Mouse (Mus musculus) midbrain, embryonic 11.5 days (tissue): ENCODE results near the gene Mrgprg. TPM values are rescaled to one million over a fixed set of nuclear protein-coding genes. Genes with fewer than 3 reads are reported as not detected.

Source experiments
- ATAC-seq: fragments of 200-750 bp; cut with Nextera tagmentation; 2 replicates; pipeline ENCODE4 v1.8.0; 2017; ENCODE audit warnings: moderate TSS enrichment, moderate library complexity; ENCODE audit not compliant: low FRiP score
- DNase-seq: peaks from one replicate; pipeline ENCODE4 v3.0.0; 2015; ENCODE audit warnings: low spot score; ENCODE audit errors: missing footprints
- H3K27ac ChIP-seq: fragments of 300-500 bp; sonication (generic); 2 replicates; pipeline ENCODE4 v1.5.1; 2014; ENCODE audit warnings: low read depth, low read length
- H3K27me3 ChIP-seq: fragments of 300-500 bp; sonication (generic); 2 replicates; pipeline ENCODE4 v1.6.1; 2014; ENCODE audit warnings: mild to moderate bottlenecking, low read length, moderate library complexity, mixed read lengths; ENCODE audit not compliant: control insufficient read depth, insufficient read depth
- H3K36me3 ChIP-seq: fragments of 300-500 bp; sonication (generic); 2 replicates; pipeline ENCODE4 v1.6.1; 2014; ENCODE audit warnings: mild to moderate bottlenecking, low read length, moderate library complexity, mixed read lengths; ENCODE audit not compliant: control insufficient read depth, insufficient read depth
- H3K4me1 ChIP-seq: fragments of 300-500 bp; sonication (generic); 2 replicates; pipeline ENCODE4 v1.6.1; 2014; ENCODE audit warnings: low read length; ENCODE audit not compliant: control insufficient read depth, insufficient read depth
- H3K4me2 ChIP-seq: fragments of 300-500 bp; sonication (generic); 2 replicates; pipeline ENCODE4 v1.6.1; 2014; ENCODE audit warnings: mild to moderate bottlenecking, moderate library complexity
- H3K4me3 ChIP-seq: fragments of 300-500 bp; sonication (generic); 2 replicates; pipeline ENCODE4 v1.5.1; 2014; ENCODE audit warnings: low read depth, low read length
- H3K9ac ChIP-seq: fragments of 300-500 bp; sonication (generic); 2 replicates; pipeline ENCODE4 v1.6.1; 2014; ENCODE audit warnings: low read length
- H3K9me3 ChIP-seq: fragments of 300-500 bp; sonication (generic); 2 replicates; pipeline ENCODE4 v1.6.1; 2016; ENCODE audit warnings: low read length; ENCODE audit not compliant: control insufficient read depth
- WGBS: fragments of 180-500 bp; shearing (Covaris S2); extraction: QIAGEN DNeasy Blood & Tissue Kit; methylation state at CpG from one replicate; pipeline ENCODE4 v1.1.7; 2014; 5-methylcytosine and 5-hydroxymethylcytosine counted together
- polyA plus RNA-seq: library from polyadenylated mRNA; unstranded; fragments of >200 nt; fragmentation: Nextera tagmentation; extraction: Ambion mirVana; gene quantifications from 2 replicates; pipeline ENCODE4 v1.2.1, GENCODE M21; 2014

The Mrgprg gene
- polyA plus RNA-seq = not detected in 2 replicates

GRCm38 (mm10) chr7:143766893-143767292 lies at the start of gene Mrgprg:
Gene Mrgprg, minus strand, starts transcription at chr7:143766993.
- H3K4me1 ChIP-seq = no peaks in the 10 kb centered on the region
- no peaks in the 10 kb centered on the region for H3K27me3 ChIP-seq
- 39% methylated on average over 6 of the region's 6 CpGs for WGBS
- no peak within 1 kb of the TSS for H3K4me3 ChIP-seq
- H3K27ac ChIP-seq = no peak within 1 kb of the TSS
- ATAC-seq (no peak), DNase-seq (no peak)
- no peak within 1 kb of the TSS for H3K9ac ChIP-seq
- H3K36me3 ChIP-seq = no peaks in the 10 kb centered on the region
- H3K4me2 ChIP-seq = no peak within 1 kb of the TSS
- no peaks in the 10 kb centered on the region for H3K9me3 ChIP-seq

DNA sequence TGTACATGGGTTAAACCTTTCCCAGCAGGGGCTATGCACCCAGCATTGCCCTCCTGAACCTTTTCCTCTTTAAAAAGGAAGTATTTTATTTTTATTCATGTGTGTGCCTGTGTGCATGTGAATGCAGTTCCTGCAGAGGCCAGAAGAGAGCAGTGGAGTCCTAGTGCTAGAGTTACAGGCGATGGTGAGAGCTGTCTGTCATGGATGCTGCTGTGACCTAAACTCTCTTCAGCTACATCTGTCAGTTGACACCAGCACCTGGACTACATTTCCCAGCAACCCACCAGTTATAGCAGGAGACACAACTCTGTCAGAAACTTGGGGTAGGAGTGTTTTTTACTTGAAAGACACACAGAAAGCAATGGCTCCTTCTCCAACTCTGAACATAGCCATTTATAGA lies 42.1 kb upstream of the Mrgprg start:
- no peak for DNase-seq

DNA sequence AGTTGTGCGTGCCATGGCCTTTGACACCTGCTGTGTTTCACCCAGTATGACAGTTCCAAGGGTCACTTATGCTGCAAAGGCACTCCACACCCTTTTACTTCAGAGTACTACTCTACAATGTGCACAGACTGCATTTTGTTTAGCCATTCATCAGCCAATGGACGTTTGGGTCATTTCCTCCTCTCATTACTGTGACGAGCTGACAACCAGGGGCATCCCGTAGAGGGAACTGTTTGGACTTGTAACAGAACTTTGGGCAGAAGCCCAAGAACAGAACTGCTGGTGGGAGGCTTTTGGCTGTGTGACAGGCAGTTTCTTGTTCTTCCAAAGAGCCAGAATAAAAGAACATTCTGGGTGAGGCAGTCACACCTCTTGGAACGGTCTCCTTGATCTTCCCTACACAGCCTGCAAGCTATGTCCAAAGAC lies 38.4 kb upstream of the Mrgprg start:
- WGBS = 77% methylated on average over 5 of the region's 5 CpGs
- DNase-seq (no peak), ATAC-seq (no peak)
- H3K9ac ChIP-seq = no peak overlapping the region
- no peaks in the 10 kb centered on the region for H3K4me1 ChIP-seq
- H3K27ac ChIP-seq = no peak overlapping the region
- H3K9me3 ChIP-seq = no peaks in the 10 kb centered on the region
- H3K4me2 ChIP-seq = no peak overlapping the region
- H3K36me3 ChIP-seq = peaks cover 10% of the 10 kb centered on the region
- no peaks in the 10 kb centered on the region for H3K27me3 ChIP-seq
- H3K4me3 ChIP-seq = no peak overlapping the region

More for the DNA sequence above, 42.1 kb upstream of the Mrgprg start:
- no peaks in the 10 kb centered on the region for H3K9me3 ChIP-seq
- no peak for ATAC-seq
- no peak overlapping the region for H3K27ac ChIP-seq
- no peak overlapping the region for H3K4me3 ChIP-seq
- H3K27me3 ChIP-seq = no peaks in the 10 kb centered on the region
- no peak overlapping the region for H3K4me2 ChIP-seq
- 50% methylated on average over 1 of the region's 1 CpGs for WGBS
- peaks cover 19% of the 10 kb centered on the region for H3K36me3 ChIP-seq
- no peak overlapping the region for H3K9ac ChIP-seq
- H3K4me1 ChIP-seq = no peaks in the 10 kb centered on the region

DNA sequence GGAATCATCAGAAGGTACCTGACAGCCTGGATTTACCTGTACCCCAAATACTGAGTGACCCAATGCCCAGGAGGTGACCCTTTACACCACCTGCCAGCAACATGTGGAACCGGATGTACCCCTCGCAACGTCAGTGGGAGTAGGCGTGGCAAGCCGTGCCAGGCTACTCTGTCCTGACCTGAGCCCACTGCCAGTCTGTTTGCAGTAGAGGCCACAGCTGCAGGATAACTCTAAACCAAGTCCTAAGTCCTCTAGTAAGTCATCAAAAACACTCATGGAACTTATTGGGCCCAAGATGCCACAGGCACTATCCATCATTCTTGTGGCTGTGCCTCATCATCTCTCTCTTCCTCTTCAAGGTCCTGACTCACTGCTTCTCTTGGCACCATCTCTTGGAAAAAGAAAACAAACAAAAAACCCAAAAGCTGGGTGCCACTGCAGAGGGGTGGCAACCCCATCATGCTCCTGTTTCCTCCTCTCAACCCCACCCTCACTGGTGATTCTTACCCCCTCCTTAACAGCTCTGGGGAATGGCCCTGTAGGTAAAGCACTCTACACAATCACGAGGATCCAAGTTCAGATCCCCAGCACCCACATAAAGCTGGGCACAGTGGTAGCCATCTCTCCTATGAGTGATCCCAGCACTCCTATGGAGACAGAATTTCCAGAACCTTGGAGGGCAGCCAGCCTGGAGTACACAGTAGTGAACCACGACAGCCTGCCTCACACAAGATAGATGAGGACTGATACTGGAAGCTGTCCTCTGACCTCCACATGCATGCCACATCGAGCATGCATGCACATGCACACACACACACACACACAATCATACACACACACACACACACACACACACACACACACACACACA lies 34.6 kb upstream of the Mrgprg start:
- no peak overlapping the region for H3K9ac ChIP-seq
- peaks cover 10% of the 10 kb centered on the region for H3K36me3 ChIP-seq
- WGBS = 90% methylated on average over 8 of the region's 8 CpGs
- H3K9me3 ChIP-seq = no peaks in the 10 kb centered on the region
- H3K4me1 ChIP-seq = no peaks in the 10 kb centered on the region
- H3K27ac ChIP-seq = no peak overlapping the region
- no peak for ATAC-seq
- H3K4me2 ChIP-seq = no peak overlapping the region
- H3K4me3 ChIP-seq = no peak overlapping the region
- no peaks in the 10 kb centered on the region for H3K27me3 ChIP-seq
- DNase-seq = no peak

DNA sequence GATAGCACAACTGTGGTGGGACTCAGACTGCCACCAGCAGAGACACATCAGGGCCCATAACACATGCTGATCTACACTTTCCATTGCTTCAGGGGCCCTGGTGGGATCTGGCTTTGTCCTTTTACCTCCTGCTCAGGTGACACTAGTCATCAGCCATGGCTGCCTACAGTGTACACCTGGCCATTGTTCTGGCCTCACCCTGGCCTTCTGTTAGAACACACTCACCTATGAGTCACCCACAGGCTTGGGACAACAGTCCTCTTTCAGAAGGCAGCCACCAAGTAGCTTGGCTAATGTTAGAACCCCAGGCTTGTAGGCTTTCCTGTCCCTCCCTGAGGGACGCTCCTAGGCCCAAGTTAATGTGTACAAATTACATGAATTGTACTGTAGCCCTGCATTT lies 34.0 kb upstream of the Mrgprg start:
- H3K4me2 ChIP-seq = no peak overlapping the region
- WGBS = 97% methylated on average over 1 of the region's 1 CpGs
- ATAC-seq (no peak), DNase-seq (no peak)
- no peaks in the 10 kb centered on the region for H3K27me3 ChIP-seq
- H3K4me3 ChIP-seq = no peak overlapping the region
- H3K9ac ChIP-seq = no peak overlapping the region
- no peaks in the 10 kb centered on the region for H3K4me1 ChIP-seq
- peaks cover 10% of the 10 kb centered on the region for H3K36me3 ChIP-seq
- no peaks in the 10 kb centered on the region for H3K9me3 ChIP-seq
- no peak overlapping the region for H3K27ac ChIP-seq

DNA sequence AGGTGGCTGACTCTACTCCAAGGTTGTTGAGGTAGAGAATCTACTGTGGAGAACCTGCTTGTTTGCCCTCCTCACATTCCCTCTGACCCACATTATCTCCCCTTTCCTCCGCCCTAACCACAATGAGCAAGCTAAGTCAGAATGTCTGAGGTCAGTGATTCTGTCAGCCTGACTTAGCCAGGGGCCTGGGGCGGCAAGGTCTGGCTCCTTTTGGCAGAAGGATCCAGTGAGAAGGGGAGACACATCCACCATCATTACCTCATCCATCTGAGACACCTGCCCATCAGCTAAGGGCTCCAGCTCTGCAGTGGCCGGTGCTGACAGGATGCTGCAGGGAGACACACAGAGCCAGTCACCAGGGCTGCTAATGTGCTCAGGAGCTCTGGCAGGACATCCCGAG lies 32.0 kb upstream of the Mrgprg start:
- no peak overlapping the region for H3K9ac ChIP-seq
- DNase-seq (no peak), ATAC-seq (no peak)
- H3K4me2 ChIP-seq = no peak overlapping the region
- H3K36me3 ChIP-seq = peaks cover 6% of the 10 kb centered on the region; the same call in 1 of the 2 replicates
- no peaks in the 10 kb centered on the region for H3K27me3 ChIP-seq
- H3K27ac ChIP-seq = no peak overlapping the region
- H3K9me3 ChIP-seq = no peaks in the 10 kb centered on the region
- 89% methylated on average over 4 of the region's 4 CpGs for WGBS
- H3K4me1 ChIP-seq = no peaks in the 10 kb centered on the region
- no peak overlapping the region for H3K4me3 ChIP-seq

DNA sequence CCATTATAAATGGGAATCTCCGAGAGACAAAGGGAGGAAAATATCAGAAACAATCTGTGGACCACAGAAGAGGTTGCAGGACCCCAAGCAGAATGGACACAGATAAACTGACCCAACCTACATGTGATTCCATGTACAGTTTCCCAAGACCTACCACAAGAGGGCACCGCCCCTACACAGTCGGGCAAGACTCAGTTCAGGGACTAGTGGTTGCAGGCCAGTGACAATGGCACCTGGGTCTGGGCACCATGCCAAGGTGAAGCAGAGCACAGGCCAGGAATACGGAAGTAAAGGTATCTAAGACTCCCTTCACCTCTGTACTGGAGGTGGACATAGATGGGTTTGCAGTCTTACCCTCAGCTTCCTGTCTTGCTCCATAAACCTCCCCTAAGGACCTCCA lies 26.3 kb upstream of the Mrgprg start:
- no peak for ATAC-seq
- H3K4me2 ChIP-seq = no peak overlapping the region
- no peak overlapping the region for H3K4me3 ChIP-seq
- H3K4me1 ChIP-seq = no peaks in the 10 kb centered on the region
- 62% methylated on average over 4 of the region's 4 CpGs for WGBS
- H3K27me3 ChIP-seq = no peaks in the 10 kb centered on the region
- no peak for DNase-seq
- H3K9me3 ChIP-seq = no peaks in the 10 kb centered on the region
- peaks cover 2% of the 10 kb centered on the region; the same call in 1 of the 2 replicates for H3K36me3 ChIP-seq
- H3K27ac ChIP-seq = no peak overlapping the region
- H3K9ac ChIP-seq = no peak overlapping the region

- Histone ChIP-seq H3K27me3 (no peaks in the 10 kb centered on the region), H3K27ac (no peak overlapping the region), H3K9me3 (no peaks in the 10 kb centered on the region), H3K4me1 (no peaks in the 10 kb centered on the region), H3K36me3 (no peaks in the 10 kb centered on the region; the same call in 1 of the 2 replicates), H3K4me3 (no peak overlapping the region), H3K9ac (no peak overlapping the region), H3K4me2 (no peak overlapping the region)
- DNase-seq (no peak), ATAC-seq (no peak)
- 90% methylated on average over 6 of the region's 6 CpGs for WGBS
Observed at GRCm38 (mm10) chr7:143792336-143792985, 25.7 kb upstream of the Mrgprg start.
